Mouse (Mus musculus) intestine, postnatal 0 days (tissue): Measurements from ENCODE around the gene Kdm4a. TPM values are rescaled to one million over a fixed set of nuclear protein-coding genes. Genes with fewer than 3 reads are reported as not detected.

Source experiments
- ATAC-seq: fragments of 200-750 bp; cut with Nextera tagmentation; 2 replicates; pipeline ENCODE4 v1.8.0; 2017; ENCODE audit warnings: mild to moderate bottlenecking, moderate TSS enrichment, moderate library complexity
- H3K27ac ChIP-seq: fragments of 300-500 bp; sonication (generic); 2 replicates; pipeline ENCODE4 v1.5.1; 2014; ENCODE audit warnings: mild to moderate bottlenecking, low read depth, low read length, moderate library complexity
- H3K27me3 ChIP-seq: fragments of 300-500 bp; sonication (generic); replicated peaks from 2 replicates; pipeline ENCODE4 v1.6.1; 2014; ENCODE audit warnings: low read length, mixed read lengths; ENCODE audit not compliant: control insufficient read depth, insufficient read depth
- H3K36me3 ChIP-seq: fragments of 300-500 bp; sonication (generic); 2 replicates; pipeline ENCODE4 v1.6.1; 2014; ENCODE audit warnings: mild to moderate bottlenecking, moderate library complexity; ENCODE audit not compliant: control insufficient read depth, insufficient read depth
- H3K4me1 ChIP-seq: fragments of 300-500 bp; sonication (generic); replicated peaks from 2 replicates; pipeline ENCODE4 v1.6.1; 2014; ENCODE audit warnings: antibody characterized with exemption, low read length, mixed read lengths; ENCODE audit not compliant: control insufficient read depth, insufficient read depth
- H3K4me2 ChIP-seq: fragments of 300-500 bp; sonication (generic); replicated peaks from 2 replicates; pipeline ENCODE4 v1.6.1; 2014; ENCODE audit warnings: low read depth, mild to moderate bottlenecking, moderate library complexity
- H3K4me3 ChIP-seq: fragments of 300-500 bp; sonication (generic); 2 replicates; pipeline ENCODE4 v1.5.1; 2014; ENCODE audit warnings: low read depth, low read length
- H3K9ac ChIP-seq: fragments of 300-500 bp; sonication (generic); 2 replicates; pipeline ENCODE4 v1.6.1; 2014; ENCODE audit warnings: mild to moderate bottlenecking, low read depth, low read length
- H3K9me3 ChIP-seq: fragments of 300-500 bp; sonication (generic); 2 replicates; pipeline ENCODE4 v1.6.1; 2016; ENCODE audit warnings: mixed run types; ENCODE audit not compliant: control insufficient read depth
- CTCF ChIP-seq: sonication (generic); IDR thresholded peaks from 2 replicates; pipeline ENCODE4 v1.5.1; 2016; ENCODE audit warnings: low read depth, mild to moderate bottlenecking, control low read depth, antibody characterized with exemption, moderate library complexity
- WGBS: fragments of 180-500 bp; shearing (Covaris S2); extraction: QIAGEN DNeasy Blood & Tissue Kit; methylation state at CpG from one replicate; pipeline ENCODE4 v1.1.7; 2014; 5-methylcytosine and 5-hydroxymethylcytosine counted together
- microRNA-seq: library from miRNA; unstranded; fragments of <30 nt; microRNA quantifications from one replicate; pipeline ENCODE4, GENCODE M21; 2016
- polyA plus RNA-seq: library from polyadenylated mRNA; unstranded; fragments of >200 nt; fragmentation: Nextera tagmentation; extraction: Ambion mirVana; gene quantifications from 2 replicates; pipeline ENCODE4 v1.2.1, GENCODE M21; 2015

Kdm4a gene
- polyA plus RNA-seq, 1 experiment from 2014 or later, result 11.6 TPM

GRCm38 (mm10) chr4:118089939-118090338 is 89.9 kb downstream of the Kdm4a start:
- 32% methylated on average over 9 of the region's 9 CpGs for WGBS
- Histone ChIP-seq H3K4me2 (no peak overlapping the region), H3K9ac (no peak overlapping the region), H3K9me3 (no peaks in the 10 kb centered on the region), H3K4me3 (no peak overlapping the region), H3K27ac (no peak overlapping the region; the same call in 1 of the 2 replicates), H3K36me3 (no peaks in the 10 kb centered on the region), H3K4me1 (0 out of 2 replicates have a peak, but pooled peaks cover 2% of the 10 kb centered on the region), H3K27me3 (no peaks in the 10 kb centered on the region)
- ATAC-seq, result no peak; the same call in 1 of the 2 replicates
- peak; percentile 90 for TF ChIP-seq CTCF

GRCm38 (mm10) chr4:118088771-118089170 is 91.1 kb downstream of the Kdm4a start:
- Histone ChIP-seq H3K27me3 (no peaks in the 10 kb centered on the region), H3K9me3 (no peaks in the 10 kb centered on the region), H3K36me3 (no peaks in the 10 kb centered on the region), H3K4me2 (no peak overlapping the region), H3K27ac (no peak overlapping the region), H3K4me3 (no peak overlapping the region), H3K4me1 (0 out of 2 replicates have a peak, but pooled peaks cover 2% of the 10 kb centered on the region), H3K9ac (no peak overlapping the region)
- no peak for TF ChIP-seq CTCF
- no peak for ATAC-seq
- 70% methylated on average over 2 of the region's 2 CpGs for WGBS

Small RNAs within 50 kb of the gene (microRNA-seq; reads per million reads assigned to microRNA genes)
- gene Mir7226, result 1.4 reads per million

Other genes starting within 250 kb of the Kdm4a start
- gene St3gal3, start 45.1 kb downstream of the Kdm4a start, polyA plus RNA-seq, result 15.6 and 15.7 TPM in 2 replicates
- gene Ptprf, start 111.4 kb upstream of the Kdm4a start, polyA plus RNA-seq, result 32.8 and 37.9 TPM in 2 replicates
- 2.8 and 4.2 TPM in 2 replicates for gene Szt2, start 229.2 kb upstream of the Kdm4a start, polyA plus RNA-seq
- gene Med8, start 229.3 kb upstream of the Kdm4a start, polyA plus RNA-seq, result 71.8 and 76.0 TPM in 2 replicates
- 221 and 225 TPM in 2 replicates for gene Elovl1, start 248.1 kb upstream of the Kdm4a start, polyA plus RNA-seq